Mouse (Mus musculus) hindbrain, embryonic 15.5 days (tissue): Measurements from ENCODE around the gene Prr29. TPM values are rescaled to one million over a fixed set of nuclear protein-coding genes. Genes with fewer than 3 reads are reported as not detected.

ENCODE experiments used
- ATAC-seq: fragments of 200-750 bp; cut with Nextera tagmentation; 2 replicates; pipeline ENCODE4 v1.8.0; 2017; ENCODE audit warnings: low read depth, moderate number of reproducible peaks, moderate TSS enrichment; ENCODE audit not compliant: low FRiP score
- H3K27ac ChIP-seq: fragments of 300-500 bp; sonication (generic); replicated peaks from 2 replicates; pipeline ENCODE4 v1.5.1; 2015; ENCODE audit warnings: mild to moderate bottlenecking, inconsistent platforms
- H3K27me3 ChIP-seq: fragments of 300-500 bp; sonication (generic); 2 replicates; pipeline ENCODE4 v1.6.1; 2015; ENCODE audit warnings: control low read depth, inconsistent platforms
- H3K36me3 ChIP-seq: fragments of 300-500 bp; sonication (generic); 2 replicates; pipeline ENCODE4 v1.6.1; 2015; ENCODE audit warnings: control low read depth, inconsistent platforms
- H3K4me1 ChIP-seq: fragments of 300-500 bp; sonication (generic); replicated peaks from 2 replicates; pipeline ENCODE4 v1.6.1; 2015; ENCODE audit warnings: control low read depth, inconsistent platforms
- H3K4me2 ChIP-seq: fragments of 300-500 bp; sonication (generic); 2 replicates; pipeline ENCODE4 v1.6.1; 2015; ENCODE audit warnings: moderate library complexity, mild to moderate bottlenecking, inconsistent platforms
- H3K4me3 ChIP-seq: fragments of 300-500 bp; sonication (generic); 2 replicates; pipeline ENCODE4 v1.5.1; 2015; ENCODE audit warnings: mild to moderate bottlenecking, inconsistent platforms
- H3K9ac ChIP-seq: fragments of 300-500 bp; sonication (generic); 2 replicates; pipeline ENCODE4 v1.6.1; 2015; ENCODE audit warnings: inconsistent platforms
- H3K9me3 ChIP-seq: fragments of 300-500 bp; sonication (generic); 2 replicates; pipeline ENCODE4 v1.6.1; 2016; ENCODE audit warnings: control low read depth, inconsistent platforms
- WGBS: fragments of 180-500 bp; shearing (Covaris S2); methylation state at CpG from one replicate; pipeline ENCODE4 v1.1.7; 2015; 5-methylcytosine and 5-hydroxymethylcytosine counted together
- polyA plus RNA-seq: library from polyadenylated mRNA; unstranded; fragments of >200 nt; fragmentation: Nextera tagmentation; extraction: Ambion mirVana; gene quantifications from 2 replicates; pipeline ENCODE4 v1.2.1, GENCODE M21; 2015

Gene Prr29
- polyA plus RNA-seq, 1 experiment from 2014 or later = not detected

DNA sequence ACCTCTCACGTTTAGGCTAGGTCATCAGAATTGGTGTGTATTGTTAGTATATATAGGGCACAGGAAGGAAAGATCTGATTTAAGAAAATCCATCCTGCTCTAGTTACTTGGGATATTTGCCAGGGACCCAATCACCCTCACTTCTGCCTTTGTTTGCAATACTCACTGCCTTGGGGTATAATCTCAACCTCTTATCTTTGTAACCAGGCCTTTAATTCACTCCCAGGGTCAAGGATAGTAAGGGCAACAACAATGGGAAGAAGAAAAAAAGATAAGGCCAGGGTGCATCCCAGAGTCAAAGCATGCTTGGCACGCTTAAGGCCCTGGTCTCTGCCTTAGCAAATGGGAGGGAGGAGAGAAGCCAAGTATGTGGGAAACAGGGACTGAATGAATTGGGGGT lies 52.6 kb downstream of the Prr29 start:
- Histone ChIP-seq H3K4me2 (no peak overlapping the region), H3K9ac (no peak overlapping the region), H3K9me3 (no peaks in the 10 kb centered on the region), H3K27me3 (no peaks in the 10 kb centered on the region), H3K4me3 (no peak overlapping the region), H3K36me3 (peaks cover 11% of the 10 kb centered on the region), H3K27ac (no peak overlapping the region), H3K4me1 (no peaks in the 10 kb centered on the region)
- 82% methylated on average over 2 of the region's 2 CpGs for WGBS
- no peak for ATAC-seq

DNA sequence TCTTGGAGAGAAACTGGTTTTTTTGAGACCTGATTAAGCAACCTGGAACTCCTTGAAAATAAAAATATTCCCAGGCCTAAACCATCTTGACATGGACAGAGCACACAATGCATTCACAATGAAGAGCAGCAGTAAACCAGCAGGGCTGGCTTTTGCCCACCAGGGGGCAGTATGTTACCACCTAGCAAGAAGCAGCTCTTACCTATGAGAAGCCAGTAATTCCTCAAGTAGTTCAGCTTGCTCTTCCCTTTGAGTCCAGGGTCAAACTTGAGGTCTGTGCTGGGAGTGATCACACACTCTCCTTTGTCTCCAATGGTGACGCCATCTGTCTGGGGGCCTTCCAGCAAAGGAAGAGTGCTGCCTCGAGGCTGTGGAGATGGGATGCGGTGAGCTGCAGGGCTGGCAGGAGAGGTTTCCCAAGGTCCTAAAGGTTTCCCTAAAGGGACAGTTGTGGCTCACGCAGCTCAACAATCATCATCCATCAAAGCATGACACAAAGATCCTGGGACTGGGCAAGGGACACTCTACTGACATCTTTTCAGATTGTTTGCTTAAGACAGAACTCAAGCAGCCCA lies 53.4 kb downstream of the Prr29 start:
- Histone ChIP-seq H3K4me2 (no peak overlapping the region), H3K9ac (no peak overlapping the region), H3K36me3 (peaks cover 7% of the 10 kb centered on the region), H3K27me3 (no peaks in the 10 kb centered on the region), H3K9me3 (no peaks in the 10 kb centered on the region), H3K27ac (no peak overlapping the region), H3K4me1 (no peaks in the 10 kb centered on the region), H3K4me3 (no peak overlapping the region)
- WGBS = 41% methylated on average over 4 of the region's 4 CpGs
- ATAC-seq = peak; percentile 63; the same call in 1 of the 2 replicates

DNA sequence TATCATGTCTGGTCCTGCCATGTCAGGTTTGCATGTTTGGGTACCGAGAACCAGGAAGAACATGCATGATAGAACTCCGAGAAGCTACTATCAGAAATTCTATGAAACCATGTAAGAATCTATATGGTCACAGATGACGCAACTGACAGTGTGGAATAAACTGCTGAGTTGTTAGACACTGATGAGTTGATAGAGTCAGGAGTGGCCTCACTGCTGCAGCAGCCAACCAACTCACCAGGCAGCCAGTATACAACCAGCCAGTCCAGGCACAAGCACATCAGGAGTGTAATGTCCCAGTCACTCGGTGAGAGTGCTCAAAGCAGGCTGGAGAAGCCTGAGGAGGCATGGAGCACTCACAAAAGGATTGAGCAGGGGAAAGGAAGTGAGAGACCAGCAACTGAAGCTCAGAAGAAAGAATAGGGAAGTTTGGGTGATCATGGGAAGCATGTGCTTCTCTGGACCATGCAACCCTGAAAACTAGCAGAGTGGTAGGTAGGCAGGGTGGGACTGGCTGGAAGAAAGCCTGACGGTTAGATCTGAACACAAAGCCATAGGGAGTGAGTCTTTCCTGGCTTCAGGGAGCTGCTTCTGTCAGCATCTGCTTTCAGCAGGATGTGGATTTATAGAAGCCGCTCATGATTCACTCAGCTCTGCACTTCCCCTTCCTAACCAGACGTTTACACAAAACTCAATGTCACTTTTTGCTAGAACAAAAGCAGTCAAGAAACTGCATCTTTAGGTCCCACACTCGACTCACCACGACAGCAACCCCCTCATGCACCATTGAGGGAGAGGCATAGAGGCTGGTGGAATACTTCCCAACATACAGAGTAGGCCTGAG lies 54.2 kb downstream of the Prr29 start:
- Histone ChIP-seq H3K27me3 (no peaks in the 10 kb centered on the region), H3K4me3 (no peak overlapping the region), H3K9me3 (no peaks in the 10 kb centered on the region), H3K4me2 (no peak overlapping the region), H3K36me3 (peaks cover 2% of the 10 kb centered on the region; the same call in 1 of the 2 replicates), H3K27ac (no peak overlapping the region), H3K9ac (no peak overlapping the region), H3K4me1 (no peaks in the 10 kb centered on the region)
- 84% methylated on average over 9 of the region's 9 CpGs for whole genome bisulfite sequencing
- no peak for ATAC-seq

DNA sequence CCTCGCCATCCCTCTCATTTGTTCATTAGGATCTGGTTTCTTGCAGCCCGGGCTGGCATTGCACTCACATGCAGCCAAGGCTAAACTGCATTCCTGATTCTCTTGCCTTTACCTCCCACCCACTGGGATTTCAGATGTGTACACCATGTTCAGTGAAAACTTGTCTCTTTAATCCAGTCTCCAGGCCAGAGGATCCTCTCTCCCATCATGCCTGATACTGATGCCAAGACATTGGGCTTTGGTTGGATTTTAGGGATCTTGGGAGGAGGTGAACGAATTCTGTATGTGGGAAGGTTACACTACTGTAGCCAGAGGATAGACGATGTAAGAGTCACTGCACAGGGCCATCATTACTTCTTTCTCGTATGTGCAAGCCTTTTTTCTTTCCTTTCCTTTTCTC lies 59.9 kb downstream of the Prr29 start:
- Histone ChIP-seq H3K9ac (no peak overlapping the region), H3K4me2 (no peak overlapping the region), H3K27me3 (no peaks in the 10 kb centered on the region), H3K27ac (no peak overlapping the region), H3K36me3 (peaks cover 10% of the 10 kb centered on the region; the same call in 1 of the 2 replicates), H3K4me3 (no peak overlapping the region), H3K9me3 (no peaks in the 10 kb centered on the region), H3K4me1 (no peaks in the 10 kb centered on the region)
- ATAC-seq = no peak
- WGBS = 92% methylated on average over 5 of the region's 5 CpGs

DNA sequence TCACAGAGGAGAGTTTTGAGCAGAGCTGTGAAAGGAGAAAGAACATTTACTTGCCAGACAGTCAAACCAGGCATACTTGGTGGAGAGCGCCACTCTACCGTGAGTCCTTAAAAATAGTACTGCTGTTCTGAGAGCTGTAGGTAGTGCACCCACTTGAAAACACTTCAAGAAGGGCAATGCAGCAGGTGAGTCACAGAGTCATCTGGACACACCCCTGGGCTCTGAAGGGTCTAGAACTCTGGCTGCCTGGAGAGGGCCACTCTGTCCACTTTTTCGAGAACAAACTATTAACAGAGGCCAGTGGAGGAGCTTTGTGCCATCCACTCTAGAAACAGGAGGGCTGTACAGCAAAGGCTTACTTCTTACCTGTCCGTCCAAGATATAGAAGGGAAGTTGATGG lies 61.2 kb downstream of the Prr29 start:
- H3K4me2 ChIP-seq = no peak overlapping the region
- no peak overlapping the region for H3K4me3 ChIP-seq
- no peak overlapping the region for H3K27ac ChIP-seq
- H3K9ac ChIP-seq = no peak overlapping the region
- H3K36me3 ChIP-seq = peaks cover 10% of the 10 kb centered on the region; the same call in 1 of the 2 replicates
- ATAC-seq = no peak
- H3K27me3 ChIP-seq = no peaks in the 10 kb centered on the region
- H3K4me1 ChIP-seq = no peaks in the 10 kb centered on the region
- WGBS = 94% methylated on average over 4 of the region's 4 CpGs
- H3K9me3 ChIP-seq = no peaks in the 10 kb centered on the region

Other genes with a start within 250 kb of the Prr29 start
- 0.65 TPM in 1 of 2 replicates, not detected in the other for gene Gm10840, start 204.6 kb upstream of the Prr29 start, polyA plus RNA-seq
- 162 and 167 TPM in 2 replicates for gene Limd2, start 204.6 kb upstream of the Prr29 start, polyA plus RNA-seq
- gene Strada, start 163.3 kb upstream of the Prr29 start, polyA plus RNA-seq = 27.9 and 28.7 TPM in 2 replicates
- 94.5 and 101 TPM in 2 replicates for gene Ccdc47, start 149.1 kb upstream of the Prr29 start, polyA plus RNA-seq
- gene Ddx42, start 148.5 kb upstream of the Prr29 start, polyA plus RNA-seq = 77.9 and 81.9 TPM in 2 replicates
- 35.4 and 36.0 TPM in 2 replicates for gene Ftsj3, start 109.4 kb upstream of the Prr29 start, polyA plus RNA-seq
- 299 and 305 TPM in 2 replicates for gene Psmc5, start 109.3 kb upstream of the Prr29 start, polyA plus RNA-seq
- gene Smarcd2, start 92.5 kb upstream of the Prr29 start, polyA plus RNA-seq = 11.6 and 13.3 TPM in 2 replicates
- 0.14 and 0.18 TPM in 2 replicates for gene Tcam1, start 88.8 kb upstream of the Prr29 start, polyA plus RNA-seq
- not detected in 2 replicates for gene Gh, start 63.6 kb upstream of the Prr29 start, polyA plus RNA-seq
- 1.2 and 1.4 TPM in 2 replicates for gene Cd79b, start 50.7 kb upstream of the Prr29 start, polyA plus RNA-seq
- not detected in 2 replicates for gene Scn4a, start 12.2 kb upstream of the Prr29 start, polyA plus RNA-seq
- gene Icam2, start 22.6 kb downstream of the Prr29 start, polyA plus RNA-seq = 13.0 and 17.2 TPM in 2 replicates
- 4.9 and 5.0 TPM in 2 replicates for gene Ern1, start 122.4 kb downstream of the Prr29 start, polyA plus RNA-seq
- gene Tex2, start 248.0 kb downstream of the Prr29 start, polyA plus RNA-seq = 30.3 and 32.2 TPM in 2 replicates